Mouse (Mus musculus) B cell, adult 2 months (primary cell): ENCODE measurements around the gene Natd1.
"Not testable (repeated sequence)": the region's sequence is repeated elsewhere in the genome, so short reads cannot be mapped to it uniquely, and the experiment has no call there.

Experiments
- DNase-seq, 2 experiments: peaks; one replicate each; pipeline ENCODE4 v3.0.0; 2022

Natd1 gene

GRCm38 (mm10) chr11:60886986-60887385 lies 27.6 kb downstream of the Natd1 start:
- not testable (repeated sequence) for DNase-seq

GRCm38 (mm10) chr11:60882386-60882785 lies 32.2 kb downstream of the Natd1 start:
- DNase-seq = no peak

GRCm38 (mm10) chr11:60880559-60880958 lies 34.0 kb downstream of the Natd1 start:
- no peak for DNase-seq

GRCm38 (mm10) chr11:60879423-60879822 lies 35.1 kb downstream of the Natd1 start:
- DNase-seq = peak; percentile 74 to 77

- DNase-seq = peak; percentile 91 to 93
These were observed 35.8 kb downstream of the Natd1 start, which contains the start of gene Tmem11 for GRCm38 (mm10) chr11:60878675-60879294. TSS of gene Tmem11 (minus strand) at chr11:60879272.

GRCm38 (mm10) chr11:60878056-60878612 lies 36.4 kb downstream of the Natd1 start:
- peak in 1 of 2 experiments; percentile 41 for DNase-seq

GRCm38 (mm10) chr11:60873101-60873500 lies 41.4 kb downstream of the Natd1 start:
- DNase-seq = no peak

- no peak for DNase-seq
These were observed 43.1 kb downstream of the Natd1 start for GRCm38 (mm10) chr11:60871409-60871808.

- DNase-seq = not testable (repeated sequence)
These were observed 45.1 kb downstream of the Natd1 start for GRCm38 (mm10) chr11:60869471-60869870.

GRCm38 (mm10) chr11:60867904-60868303 lies 46.6 kb downstream of the Natd1 start:
- DNase-seq = no peak

- no peak for DNase-seq
These were observed 47.1 kb downstream of the Natd1 start for GRCm38 (mm10) chr11:60867456-60867855.

GRCm38 (mm10) chr11:60866021-60866420 lies 48.5 kb downstream of the Natd1 start:
- DNase-seq = no peak

- no peak for DNase-seq
These were observed 49.6 kb downstream of the Natd1 start for GRCm38 (mm10) chr11:60864916-60865315.

- no peak for DNase-seq
These were observed 50.4 kb downstream of the Natd1 start for GRCm38 (mm10) chr11:60864166-60864565.

GRCm38 (mm10) chr11:60863196-60863595 lies 51.4 kb downstream of the Natd1 start:
- DNase-seq = no peak

- DNase-seq = no peak
These were observed 52.6 kb downstream of the Natd1 start for GRCm38 (mm10) chr11:60861993-60862392.

- DNase-seq = no peak
These were observed 58.0 kb downstream of the Natd1 start for GRCm38 (mm10) chr11:60856587-60856986.
